Mouse (Mus musculus) intestine, embryonic 14.5 days (tissue): ENCODE measurements around the gene Atic. TPM values are rescaled to one million over a fixed set of nuclear protein-coding genes. Genes with fewer than 3 reads are reported as not detected.

Experiments used
- ATAC-seq: fragments of 200-750 bp; cut with Nextera tagmentation; replicated peaks from 2 replicates; pipeline ENCODE4 v1.8.0; 2017; ENCODE audit warnings: low read depth, moderate number of reproducible peaks, moderate TSS enrichment, moderate library complexity; ENCODE audit not compliant: low FRiP score, low TSS enrichment
- DNase-seq: peaks from one replicate; pipeline ENCODE4 v3.0.0-alpha.2; 2018; ENCODE audit warnings: low spot score
- H3K27ac ChIP-seq: fragments of 300-500 bp; sonication (generic); 2 replicates; pipeline ENCODE4 v1.5.1; 2014; ENCODE audit warnings: low read depth, mild to moderate bottlenecking, control low read depth
- H3K27me3 ChIP-seq: fragments of 300-500 bp; sonication (generic); replicated peaks from 2 replicates; pipeline ENCODE4 v1.6.1; 2014; ENCODE audit warnings: low read length, control low read depth; ENCODE audit not compliant: control insufficient read depth, insufficient read depth
- H3K36me3 ChIP-seq: fragments of 300-500 bp; sonication (generic); 2 replicates; pipeline ENCODE4 v1.6.1; 2014; ENCODE audit warnings: low read length, control low read depth; ENCODE audit not compliant: control insufficient read depth, insufficient read depth
- H3K4me1 ChIP-seq: fragments of 300-500 bp; sonication (generic); replicated peaks from 2 replicates; pipeline ENCODE4 v1.6.1; 2014; ENCODE audit warnings: low read length, control low read depth, mixed read lengths; ENCODE audit not compliant: control insufficient read depth, insufficient read depth
- H3K4me2 ChIP-seq: fragments of 300-500 bp; sonication (generic); 2 replicates; pipeline ENCODE4 v1.6.1; 2014; ENCODE audit warnings: low read length
- H3K4me3 ChIP-seq: fragments of 300-500 bp; sonication (generic); 2 replicates; pipeline ENCODE4 v1.5.1; 2014; ENCODE audit warnings: low read depth, low read length, control low read depth, mixed read lengths
- H3K9ac ChIP-seq: fragments of 300-500 bp; sonication (generic); 2 replicates; pipeline ENCODE4 v1.6.1; 2014; ENCODE audit warnings: mild to moderate bottlenecking, low read length
- H3K9me3 ChIP-seq: fragments of 300-500 bp; sonication (generic); 2 replicates; pipeline ENCODE4 v1.6.1; 2016; ENCODE audit warnings: low read length, control low read depth; ENCODE audit not compliant: control insufficient read depth
- WGBS: fragments of 180-500 bp; shearing (Covaris S2); extraction: QIAGEN DNeasy Blood & Tissue Kit; methylation state at CpG from one replicate; pipeline ENCODE4 v1.1.7; 2014; 5-methylcytosine and 5-hydroxymethylcytosine counted together
- polyA plus RNA-seq: library from polyadenylated mRNA; unstranded; fragments of >200 nt; fragmentation: Nextera tagmentation; extraction: Ambion mirVana; gene quantifications from 2 replicates; pipeline ENCODE4 v1.2.1, GENCODE M21; 2014

The Atic gene
- 81.7 and 85.6 TPM in 2 replicates for polyA plus RNA-seq

DNA sequence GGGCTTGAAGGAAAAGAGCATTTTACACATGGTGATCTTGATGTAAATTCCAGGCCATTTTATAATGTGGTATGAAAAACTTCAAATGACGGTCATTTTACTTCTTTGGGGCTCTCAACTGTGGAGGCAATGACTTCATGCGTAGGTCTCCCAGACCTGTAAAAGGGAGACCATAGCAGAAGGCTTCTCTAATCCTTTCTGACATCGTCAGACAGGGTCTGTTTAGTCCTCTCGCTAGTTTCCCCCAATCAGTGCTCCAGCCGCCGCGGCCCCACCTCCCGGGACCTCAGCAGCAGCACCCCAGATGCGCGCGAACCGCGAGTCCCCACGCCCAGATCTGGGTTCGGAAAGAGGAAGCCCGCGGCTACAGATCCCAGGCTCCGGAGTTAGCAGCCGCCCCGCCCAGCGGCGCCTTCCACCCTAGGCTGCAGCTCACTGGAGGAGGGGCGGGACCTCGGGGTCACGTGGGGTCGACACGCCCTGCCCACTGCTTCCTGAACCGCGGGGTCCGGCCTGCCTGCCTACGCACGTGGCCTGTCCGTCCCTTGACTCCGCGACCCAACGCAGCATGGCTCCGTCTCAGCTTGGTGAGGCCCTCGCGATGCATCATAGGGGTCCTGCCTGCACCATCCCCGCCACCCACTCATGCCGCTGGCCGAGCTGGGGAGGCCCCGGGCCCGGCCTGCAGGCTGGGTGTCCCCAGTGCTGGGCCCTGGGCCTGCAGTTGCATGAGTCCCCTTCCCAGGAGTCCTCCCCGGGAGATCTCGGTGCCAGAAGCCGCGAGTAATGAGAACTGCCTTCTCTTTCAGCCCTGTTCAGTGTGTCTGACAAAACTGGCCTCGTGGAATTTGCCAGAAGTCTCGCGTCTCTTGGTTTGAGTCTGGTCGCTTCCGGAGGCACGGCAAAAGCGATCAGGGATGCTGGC lies at the start of gene Atic:
TSS of gene Atic (plus strand) at position 463 of the 925 bp plus-strand sequence.
- H3K4me2 ChIP-seq: peak within 1 kb of the TSS; percentile 76
- no peaks in the 10 kb centered on the region for H3K27me3 ChIP-seq
- H3K9ac ChIP-seq: peak within 1 kb of the TSS; percentile 87
- peaks cover 7% of the 10 kb centered on the region; the same call in 1 of the 2 replicates for H3K9me3 ChIP-seq
- no peaks in the 10 kb centered on the region for H3K4me1 ChIP-seq
- DNase-seq (peak; percentile 95), ATAC-seq (peak; percentile 100)
- peaks cover 31% of the 10 kb centered on the region for H3K36me3 ChIP-seq
- peak within 1 kb of the TSS; percentile 69 for H3K4me3 ChIP-seq
- 1% methylated on average over 55 of the region's 55 CpGs for WGBS
- H3K27ac ChIP-seq: peak within 1 kb of the TSS; percentile 85

DNA sequence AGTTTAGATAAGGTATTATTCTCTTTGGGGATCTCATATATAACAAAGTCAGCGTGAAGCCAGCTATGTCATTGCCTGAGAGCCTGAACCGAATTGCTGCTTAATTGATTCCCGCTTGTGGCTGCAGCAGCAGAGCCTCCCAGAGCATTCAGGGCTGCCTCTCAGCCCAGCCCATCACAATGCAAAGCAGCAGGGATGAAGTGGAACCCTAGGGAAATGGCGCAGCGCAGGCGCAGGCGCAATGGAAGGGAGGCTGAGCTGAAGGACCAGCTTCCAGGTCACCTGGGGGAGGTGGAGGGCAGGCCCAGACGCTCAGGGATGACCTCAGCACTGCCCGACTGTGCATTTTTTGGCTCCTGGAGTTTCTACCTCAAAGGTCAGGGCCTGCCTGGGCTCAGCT lies 49.7 kb upstream of the Atic start:
- no peak for ATAC-seq
- DNase-seq: no peak

DNA sequence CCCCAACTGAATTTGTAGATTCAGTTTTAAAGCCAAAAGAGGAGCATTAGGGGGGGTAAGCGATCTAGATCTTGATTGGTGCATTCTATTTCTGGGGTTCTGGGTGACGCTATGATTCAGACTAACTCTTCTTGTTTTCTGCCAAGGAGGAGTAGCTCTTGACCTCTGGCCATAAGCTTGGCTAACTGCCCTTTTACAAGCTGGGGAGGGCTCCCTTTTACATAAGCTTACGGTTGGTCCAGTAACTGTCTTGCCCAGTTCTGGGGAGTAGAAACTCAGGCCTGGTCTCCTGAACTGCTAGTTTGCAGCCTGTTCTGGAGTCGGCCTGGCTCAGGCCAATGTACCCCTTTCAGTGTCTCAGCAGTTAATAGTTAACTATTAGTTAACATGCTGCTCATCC lies 41.9 kb upstream of the Atic start:
- 77% methylated on average over 4 of the region's 4 CpGs for WGBS
- peaks cover 5% of the 10 kb centered on the region; the same call in 1 of the 2 replicates for H3K9me3 ChIP-seq
- no peak overlapping the region for H3K4me2 ChIP-seq
- no peak overlapping the region for H3K4me3 ChIP-seq
- H3K4me1 ChIP-seq: no peaks in the 10 kb centered on the region
- no peak overlapping the region for H3K9ac ChIP-seq
- H3K36me3 ChIP-seq: no peaks in the 10 kb centered on the region
- no peak overlapping the region for H3K27ac ChIP-seq
- H3K27me3 ChIP-seq: no peaks in the 10 kb centered on the region
- ATAC-seq (no peak), DNase-seq (no peak)

More for the DNA sequence above, 49.7 kb upstream of the Atic start:
- no peak overlapping the region for H3K4me2 ChIP-seq
- H3K9ac ChIP-seq: no peak overlapping the region
- no peaks in the 10 kb centered on the region for H3K9me3 ChIP-seq
- no peaks in the 10 kb centered on the region for H3K27me3 ChIP-seq
- no peak overlapping the region for H3K27ac ChIP-seq
- WGBS: 25% methylated on average over 9 of the region's 9 CpGs
- H3K4me3 ChIP-seq: no peak overlapping the region
- no peaks in the 10 kb centered on the region for H3K4me1 ChIP-seq
- no peaks in the 10 kb centered on the region for H3K36me3 ChIP-seq

DNA sequence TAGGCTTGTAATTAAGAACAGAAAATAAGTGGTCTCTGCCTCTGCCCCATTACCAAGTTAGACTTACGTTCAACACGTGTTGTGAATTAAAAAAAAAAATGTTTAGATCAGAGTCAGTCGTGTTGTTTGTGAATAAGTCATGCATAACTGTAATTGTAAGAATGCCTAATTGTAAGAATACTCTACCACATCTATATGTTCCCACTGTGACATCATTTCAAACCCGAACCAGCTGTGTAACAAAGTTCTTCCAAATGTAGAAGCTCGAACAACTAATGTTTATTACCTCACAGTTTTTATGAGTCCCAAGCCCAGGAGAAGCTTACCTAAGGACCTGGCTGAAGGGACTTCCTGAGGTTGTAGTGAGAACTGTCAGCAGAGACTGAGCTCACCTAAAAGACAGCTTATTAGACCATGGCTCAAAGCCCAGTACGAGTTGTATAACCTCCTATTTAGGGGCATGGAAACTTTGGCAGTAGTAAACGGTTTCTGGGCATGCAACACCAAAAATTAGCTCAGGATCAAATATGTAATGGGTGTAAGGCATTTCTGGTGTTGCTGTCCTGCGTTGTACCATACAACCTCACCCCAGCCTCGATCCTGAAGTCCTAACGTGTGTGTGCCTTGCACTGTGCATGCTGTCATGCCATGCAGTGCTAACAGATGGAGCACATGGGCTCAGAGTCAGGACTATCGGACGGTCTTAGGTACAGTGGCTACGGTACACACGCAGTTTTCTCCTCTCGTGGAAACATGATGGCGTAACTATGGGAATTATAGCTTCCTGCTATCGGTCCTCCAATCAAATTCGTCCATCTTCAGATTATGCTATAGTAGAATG lies 27.9 kb upstream of the Atic start:
- no peak for ATAC-seq
- WGBS: 85% methylated on average over 18 of the region's 18 CpGs
- H3K4me2 ChIP-seq: no peak overlapping the region
- no peaks in the 10 kb centered on the region for H3K9me3 ChIP-seq
- no peaks in the 10 kb centered on the region for H3K27me3 ChIP-seq
- H3K9ac ChIP-seq: no peak overlapping the region
- no peak for DNase-seq
- no peaks in the 10 kb centered on the region for H3K4me1 ChIP-seq
- H3K36me3 ChIP-seq: no peaks in the 10 kb centered on the region
- H3K4me3 ChIP-seq: no peak overlapping the region
- H3K27ac ChIP-seq: no peak overlapping the region

GRCm38 (mm10) chr1:71530779-71531178 lies 26.2 kb upstream of the Atic start:
- H3K4me1 ChIP-seq: no peaks in the 10 kb centered on the region
- no peak overlapping the region for H3K27ac ChIP-seq
- ATAC-seq: no peak
- no peak overlapping the region for H3K4me3 ChIP-seq
- no peaks in the 10 kb centered on the region for H3K9me3 ChIP-seq
- no peaks in the 10 kb centered on the region for H3K36me3 ChIP-seq
- no peak for DNase-seq
- 67% methylated on average over 2 of the region's 2 CpGs for WGBS
- no peak overlapping the region for H3K9ac ChIP-seq
- no peaks in the 10 kb centered on the region for H3K27me3 ChIP-seq
- H3K4me2 ChIP-seq: no peak overlapping the region

GRCm38 (mm10) chr1:71531653-71532052 lies 25.3 kb upstream of the Atic start:
- H3K9ac ChIP-seq: no peak overlapping the region
- no peak overlapping the region for H3K27ac ChIP-seq
- ATAC-seq (no peak), DNase-seq (peak; percentile 67)
- H3K4me3 ChIP-seq: no peak overlapping the region
- H3K27me3 ChIP-seq: no peaks in the 10 kb centered on the region
- no peaks in the 10 kb centered on the region for H3K4me1 ChIP-seq
- no peaks in the 10 kb centered on the region for H3K9me3 ChIP-seq
- no peaks in the 10 kb centered on the region for H3K36me3 ChIP-seq
- H3K4me2 ChIP-seq: no peak overlapping the region
- 20% methylated on average over 7 of the region's 7 CpGs for WGBS

DNA sequence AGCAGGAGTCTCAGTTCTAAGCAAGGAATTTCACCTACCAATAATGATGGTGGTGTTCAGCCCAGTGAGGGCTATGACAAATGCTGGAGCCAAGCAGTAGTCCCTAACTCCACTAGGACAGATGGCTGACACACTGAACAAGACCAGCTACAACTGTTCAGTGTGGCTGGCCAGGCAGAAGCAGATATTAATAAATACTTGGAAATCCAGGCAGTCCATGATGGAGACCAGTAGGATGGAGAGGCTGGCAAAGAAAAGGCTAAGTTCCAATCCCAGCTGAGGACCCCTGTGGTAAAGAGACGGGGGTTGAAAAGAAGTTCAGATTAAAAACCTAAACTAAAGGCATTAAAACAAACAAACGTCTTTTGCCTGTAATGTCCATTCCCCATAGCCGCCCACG lies 17.3 kb upstream of the Atic start:
- Histone ChIP-seq H3K4me2 (no peak overlapping the region), H3K9me3 (no peaks in the 10 kb centered on the region), H3K4me1 (no peaks in the 10 kb centered on the region), H3K36me3 (no peaks in the 10 kb centered on the region), H3K27me3 (no peaks in the 10 kb centered on the region), H3K4me3 (no peak overlapping the region), H3K27ac (no peak overlapping the region), H3K9ac (no peak overlapping the region)
- DNase-seq: no peak
- WGBS: 82% methylated on average over 4 of the region's 4 CpGs
- ATAC-seq: no peak

GRCm38 (mm10) chr1:71540437-71540836 lies 16.5 kb upstream of the Atic start:
- Histone ChIP-seq H3K4me2 (no peak overlapping the region), H3K4me3 (no peak overlapping the region), H3K27ac (no peak overlapping the region), H3K9me3 (no peaks in the 10 kb centered on the region), H3K4me1 (no peaks in the 10 kb centered on the region), H3K27me3 (no peaks in the 10 kb centered on the region), H3K36me3 (no peaks in the 10 kb centered on the region), H3K9ac (no peak overlapping the region)
- 90% methylated on average over 3 of the region's 3 CpGs for WGBS
- no peak for DNase-seq
- ATAC-seq: no peak
